Mouse (Mus musculus) regulatory T cell (primary cell): Measurements from ENCODE around the gene Xkr7.

Experiments
- in situ Hi-C: fragments of 300-600 bp; cut with MboI, MseI; formaldehyde crosslinking; loops from one replicate; pipeline ENCODE4 v1.15.1; 2025; ENCODE audit warnings: high pct_unique_total_duplicates

Gene Xkr7

DNA sequence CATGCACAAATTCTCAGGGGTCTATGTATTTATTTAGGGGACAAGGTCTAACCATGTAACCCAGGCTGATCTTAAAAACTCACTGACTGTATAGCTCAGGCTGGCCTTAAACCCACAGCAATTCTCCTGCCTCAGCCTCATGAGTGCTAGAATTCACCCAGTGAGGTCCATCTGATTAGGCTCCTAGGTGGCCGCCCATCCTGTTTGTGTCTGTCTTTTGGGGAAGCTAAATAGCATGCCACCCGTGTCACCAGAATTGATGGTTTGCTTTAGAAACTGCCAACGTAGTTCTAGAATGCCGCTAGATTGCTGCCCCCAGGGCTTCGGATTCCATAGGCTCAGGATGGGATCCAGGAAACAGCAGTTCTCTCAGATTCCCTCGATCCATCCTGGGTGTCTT is 35.3 kb downstream of the Xkr7 start:
- in situ Hi-C loops = no loop called here

DNA sequence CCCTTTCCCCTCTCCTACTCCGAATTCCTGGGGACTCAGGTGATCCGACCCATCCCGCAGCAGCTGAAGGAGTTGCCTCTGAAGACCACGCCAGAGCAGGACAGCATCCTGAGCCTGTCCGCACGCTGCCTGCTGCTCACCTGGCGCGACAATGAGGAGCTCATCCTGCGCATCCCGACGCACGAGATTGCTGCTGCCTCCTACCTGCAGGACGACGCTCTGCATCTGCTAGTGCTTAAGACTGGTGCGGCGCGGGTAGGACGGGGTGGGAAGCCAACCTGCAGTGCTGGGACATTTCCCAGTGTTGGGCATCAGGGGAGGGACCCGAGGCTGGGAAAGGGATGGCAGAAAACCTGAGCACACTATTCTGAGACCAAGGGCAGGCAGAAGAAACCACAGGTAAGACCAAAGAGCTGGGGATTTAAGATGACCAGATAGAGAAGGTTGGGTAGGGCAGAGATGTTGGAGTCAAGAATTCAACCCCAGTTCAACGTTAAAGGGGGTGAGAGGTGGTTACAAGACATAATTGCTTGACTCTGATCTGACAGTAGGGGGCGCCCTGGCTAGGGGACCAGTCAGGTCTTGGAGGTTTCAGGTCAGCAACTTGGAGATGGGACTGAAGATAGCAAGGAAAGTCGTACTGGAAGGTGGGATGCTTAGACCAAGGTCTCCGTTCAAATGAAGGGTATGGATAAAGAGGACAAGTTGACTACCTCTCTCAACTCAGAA is 39.3 kb downstream of the Xkr7 start:
- in situ Hi-C loops = loop anchor here (5.0 kb wide), 1 partner anchor 346 kb away; no protein-coding TSS in a partner anchor

DNA sequence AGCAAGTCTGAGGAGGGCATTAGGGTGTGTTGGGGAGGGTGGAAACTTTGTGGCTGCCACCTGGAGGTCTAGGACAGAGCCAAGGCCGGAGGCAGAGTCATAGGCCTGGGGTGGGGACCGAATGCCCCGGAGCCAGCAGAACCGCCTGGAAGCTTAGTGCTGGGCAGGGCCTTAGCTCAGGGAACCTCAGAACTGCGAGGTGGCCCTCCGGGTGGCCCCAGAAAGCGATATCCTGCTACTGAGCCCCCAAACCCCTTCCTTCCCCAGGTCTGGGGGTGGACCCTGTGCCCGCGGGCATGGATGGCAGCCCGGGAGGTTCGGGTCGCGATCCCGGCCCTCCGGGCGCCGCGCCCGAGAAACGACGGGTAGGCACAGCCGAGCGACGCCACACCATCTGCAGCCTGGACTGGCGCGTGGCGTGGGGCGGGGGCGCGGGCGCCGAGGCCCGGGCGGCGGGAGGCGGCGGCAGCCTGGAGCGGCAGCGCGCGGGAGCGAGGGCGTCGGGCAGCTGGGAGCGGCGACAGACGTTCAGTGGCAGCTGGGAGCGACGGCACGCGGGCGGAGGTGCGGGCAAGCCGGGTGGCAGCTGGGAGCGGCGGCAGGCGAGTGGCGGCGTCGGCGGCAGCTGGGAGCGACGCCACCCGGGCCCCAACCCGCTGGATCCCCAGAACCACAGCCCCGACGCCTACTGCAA is 40.0 kb downstream of the Xkr7 start:
- in situ Hi-C loops = loop anchor here (5.0 kb wide), 1 partner anchor 346 kb away; no protein-coding TSS in a partner anchor

GRCm38 (mm10) chr2:153074651-153075050 is 43.0 kb downstream of the Xkr7 start:
- in situ Hi-C loops = loop anchor here (5.0 kb wide), 1 partner anchor 343 kb away; no protein-coding TSS in a partner anchor

DNA sequence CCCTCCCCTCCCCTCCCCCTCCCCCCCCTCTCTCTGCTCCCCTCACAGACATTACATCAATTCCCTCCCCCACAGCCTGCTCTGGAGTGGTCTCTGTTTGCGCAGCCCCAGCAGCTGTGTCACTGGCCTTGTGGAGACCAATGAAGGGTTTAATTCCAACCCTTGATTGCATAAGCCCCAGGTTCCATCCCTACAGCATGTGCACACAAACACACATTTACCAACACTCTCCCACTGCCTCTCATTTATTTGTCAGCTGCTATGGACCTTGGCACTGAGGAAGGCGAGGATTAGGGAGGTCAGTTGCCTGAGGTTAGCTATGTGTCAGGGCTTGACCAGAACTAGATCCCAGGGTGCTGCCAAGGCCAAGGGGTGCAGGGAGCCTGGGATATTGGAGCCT is 44.3 kb downstream of the Xkr7 start:
- in situ Hi-C loops = no loop called here

DNA sequence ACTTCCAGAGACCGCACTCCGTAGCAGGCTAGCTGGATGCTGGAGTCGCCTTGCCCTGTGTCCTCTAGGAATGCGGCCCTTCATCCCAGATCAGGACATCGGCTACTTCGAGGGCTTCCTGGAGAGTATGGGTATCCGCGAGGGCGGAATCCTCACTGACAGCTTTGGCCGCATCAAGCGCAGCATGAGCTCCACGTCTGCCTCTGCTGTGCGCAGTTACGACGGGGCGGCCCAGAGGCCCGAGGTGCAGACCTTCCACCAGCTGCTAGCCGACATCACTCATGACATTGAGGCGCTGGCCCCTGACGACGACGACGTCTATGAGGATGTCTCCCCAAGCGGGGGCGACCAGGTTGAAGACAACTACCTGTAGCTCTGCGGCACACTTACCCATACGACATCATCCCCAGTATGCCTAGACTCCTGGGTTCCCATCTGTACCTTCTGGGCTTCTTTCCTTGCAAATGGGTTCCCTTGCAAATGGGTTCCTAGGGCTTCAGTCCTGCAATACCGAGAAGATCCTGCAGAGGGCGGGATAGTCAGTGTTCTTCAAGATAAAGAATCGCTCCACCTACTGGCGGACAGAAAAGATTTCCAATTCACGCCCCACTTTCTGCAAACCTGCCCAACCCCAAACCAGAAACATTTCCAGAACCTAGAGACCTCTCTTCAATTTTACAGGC is 49.3 kb downstream of the Xkr7 start:
- in situ Hi-C loops = loop anchor here (5.0 kb wide), 1 partner anchor 61 kb away; no protein-coding TSS in a partner anchor

- in situ Hi-C loops = loop anchor here (5.0 kb wide), 1 partner anchor 60 kb away; no protein-coding TSS in a partner anchor
Measured at GRCm38 (mm10) chr2:153081866-153082265, 50.2 kb downstream of the Xkr7 start.

- in situ Hi-C loops = loop anchor here (5.0 kb wide), 1 partner anchor 59 kb away; no protein-coding TSS in a partner anchor
Measured at GRCm38 (mm10) chr2:153083275-153083674, 51.6 kb downstream of the Xkr7 start.

DNA sequence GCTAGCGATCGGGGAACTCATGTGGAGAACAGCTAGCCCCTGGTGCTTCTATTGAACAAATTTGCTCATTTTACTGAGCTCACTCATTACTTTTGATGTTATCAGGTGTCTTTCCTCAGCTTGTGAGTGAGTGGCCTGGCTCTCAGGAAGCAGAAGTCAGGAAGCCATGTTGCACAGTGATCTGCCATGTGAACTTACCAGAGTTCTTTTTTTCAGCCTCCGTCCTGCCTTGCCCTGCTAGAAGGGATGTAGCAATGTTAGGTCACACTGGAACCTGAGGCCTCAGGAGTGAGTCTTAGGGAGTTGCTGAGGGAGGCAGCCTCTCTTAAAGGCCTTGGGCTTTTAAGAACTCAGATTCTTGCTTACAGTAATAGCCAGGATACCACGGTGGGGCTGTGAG is 52.2 kb downstream of the Xkr7 start:
- in situ Hi-C loops = loop anchor here (5.0 kb wide), 1 partner anchor 58 kb away; no protein-coding TSS in a partner anchor

- in situ Hi-C loops = loop anchor here (5.0 kb wide), 1 partner anchor 58 kb away; no protein-coding TSS in a partner anchor
Measured at GRCm38 (mm10) chr2:153084261-153084976, 52.8 kb downstream of the Xkr7 start.

- in situ Hi-C loops = no loop called here
Measured at GRCm38 (mm10) chr2:153085556-153085955, 53.9 kb downstream of the Xkr7 start.

- in situ Hi-C loops = no loop called here
Measured at GRCm38 (mm10) chr2:153086166-153086565, 54.5 kb downstream of the Xkr7 start.

DNA sequence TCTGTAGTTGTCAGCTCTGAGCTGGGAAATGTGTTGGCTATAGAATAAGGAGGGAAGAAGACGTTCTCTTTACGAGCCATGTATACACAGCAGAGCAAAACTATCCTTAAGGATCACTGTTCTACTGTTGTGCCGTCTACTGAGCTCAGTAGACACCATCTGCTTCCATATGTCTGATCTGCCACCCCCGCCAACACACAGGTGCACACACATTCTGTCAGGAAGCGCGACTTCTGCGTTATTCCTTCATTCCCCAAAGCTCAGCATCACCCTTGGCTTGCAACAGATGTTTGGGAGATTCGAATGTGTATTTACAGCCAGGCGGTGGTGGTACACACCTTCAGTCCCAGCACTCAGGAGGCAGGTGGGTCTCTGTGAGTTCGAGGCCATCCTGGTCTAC is 55.4 kb downstream of the Xkr7 start:
- in situ Hi-C loops = no loop called here

DNA sequence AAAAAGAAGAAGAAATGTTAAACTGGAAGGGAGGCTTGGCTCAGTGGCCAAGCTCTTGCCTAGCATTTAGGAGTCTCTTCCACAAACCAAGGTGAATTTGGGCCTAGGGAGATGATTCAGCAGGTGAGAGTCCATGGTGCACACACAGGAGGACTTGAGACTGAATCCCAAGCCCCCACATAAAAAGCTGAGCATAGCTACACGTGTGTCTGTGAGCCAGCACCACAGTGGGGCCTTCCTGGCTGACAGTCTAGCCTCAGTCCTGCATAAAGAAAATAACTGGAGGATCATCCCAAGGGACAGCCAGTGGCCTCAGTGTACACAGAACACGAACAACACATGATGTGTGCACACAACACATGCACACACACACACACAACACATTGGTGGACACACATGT is 57.7 kb downstream of the Xkr7 start:
- in situ Hi-C loops = no loop called here

- in situ Hi-C loops = no loop called here
Measured at GRCm38 (mm10) chr2:153090551-153091165, 59.0 kb downstream of the Xkr7 start.
